Mouse (Mus musculus) MEL (cell line): ENCODE data around the gene Gm14548. TPM values are rescaled to one million over a fixed set of nuclear protein-coding genes. Genes with fewer than 3 reads are reported as not detected.
"Not testable (repeated sequence)": the region's sequence is repeated elsewhere in the genome, so short reads cannot be mapped to it uniquely, and the experiment has no call there.

Source experiments
- DNase-seq: peaks from one replicate; pipeline ENCODE4 v3.0.0; 2011; ENCODE audit warnings: low read depth, low spot score
- H3K27ac ChIP-seq: 2 replicates; pipeline ENCODE4 v1.5.1; 2012; ENCODE audit warnings: low read depth, mild to moderate bottlenecking, control low read depth, low read length, moderate library complexity; ENCODE audit not compliant: control insufficient read depth
- H3K27me3 ChIP-seq, 2 experiments: fragments of 150-350 bp in 1 of 2; sonication (generic) in 1 of 2; 2 replicates each; pipeline ENCODE4 v1.6.1; 2012; ENCODE audit warnings: low read length in 2 of 2, mild to moderate bottlenecking in 2 of 2, improper control_type of control experiment in 1 of 2, moderate library complexity in 1 of 2; ENCODE audit not compliant: insufficient read depth in 2 of 2, control insufficient read depth in 1 of 2
- H3K36me3 ChIP-seq, 2 experiments: 2 replicates each; pipeline ENCODE4 v1.6.1; 2012 to 2014; ENCODE audit warnings: low read length in 2 of 2, improper control_type of control experiment in 1 of 2, inconsistent platforms in 1 of 2, mild to moderate bottlenecking in 1 of 2; ENCODE audit not compliant: insufficient read depth in 2 of 2, control insufficient read depth in 1 of 2
- H3K4me1 ChIP-seq, 2 experiments: fragments of 150-350 bp in 1 of 2; sonication (generic) in 1 of 2; 2 replicates each; pipeline ENCODE4 v1.6.1; 2012; ENCODE audit warnings: low read length in 2 of 2, improper control_type of control experiment in 1 of 2, mild to moderate bottlenecking in 1 of 2; ENCODE audit not compliant: insufficient read depth in 2 of 2, control insufficient read depth in 1 of 2
- H3K4me3 ChIP-seq, 2 experiments: fragments of 150-350 bp in 1 of 2; sonication (generic) in 1 of 2; 2 replicates each; pipeline ENCODE4 v1.5.1; 2012; ENCODE audit warnings: low read depth in 2 of 2, low read length in 2 of 2, mild to moderate bottlenecking in 2 of 2, moderate library complexity in 2 of 2, control low read depth in 1 of 2, improper control_type of control experiment in 1 of 2; ENCODE audit not compliant: control insufficient read depth in 1 of 2, insufficient read depth in 1 of 2
- H3K79me2 ChIP-seq: 2 replicates; pipeline ENCODE4 v1.6.1; 2012; ENCODE audit warnings: mild to moderate bottlenecking, low read length, moderate library complexity; ENCODE audit not compliant: control insufficient read depth, poor library complexity, insufficient read depth
- H3K9ac ChIP-seq: 2 replicates; pipeline ENCODE4 v1.6.1; 2012; ENCODE audit warnings: low read depth, mild to moderate bottlenecking, control low read depth, low read length, moderate library complexity; ENCODE audit not compliant: control insufficient read depth, poor library complexity, severe bottlenecking
- H3K9me3 ChIP-seq: fragments of 150-350 bp; sonication (generic); replicated peaks from 2 replicates; pipeline ENCODE4 v1.6.1; 2012; ENCODE audit warnings: mild to moderate bottlenecking, low read length, improper control_type of control experiment, moderate library complexity; ENCODE audit not compliant: insufficient read depth
- CTCF ChIP-seq, 3 experiments: IDR thresholded peaks in 2 of 3; conservative IDR thresholded peaks in 1 of 3; 2 replicates each; pipeline ENCODE4 v1.5.1; 2011 to 2012; ENCODE audit warnings: low read length in 3 of 3, low read depth in 2 of 3, mild to moderate bottlenecking in 2 of 3, improper control_type of control experiment in 1 of 3, inconsistent platforms in 1 of 3, mixed read lengths in 1 of 3, moderate library complexity in 1 of 3; ENCODE audit not compliant: control insufficient read depth in 1 of 3, insufficient read depth in 1 of 3, poor library complexity in 1 of 3, severe bottlenecking in 1 of 3
- E2F4 ChIP-seq: IDR thresholded peaks from 2 replicates; pipeline ENCODE4 v1.6.1; 2011; ENCODE audit warnings: low read depth, low read length, improper control_type of control experiment, borderline replicate concordance
- ELF1 ChIP-seq: IDR thresholded peaks from 2 replicates; pipeline ENCODE4 v1.6.1; 2014; ENCODE audit warnings: low read depth, mild to moderate bottlenecking, inconsistent platforms, low read length, improper control_type of control experiment, moderate library complexity
- EP300 ChIP-seq, 2 experiments: IDR thresholded peaks; 2 replicates each; pipeline ENCODE4 v1.6.1; 2011; ENCODE audit warnings: improper control_type of control experiment in 2 of 2, low read length in 2 of 2, low read depth in 1 of 2, mild to moderate bottlenecking in 1 of 2
- GATA1 ChIP-seq: IDR thresholded peaks from 2 replicates; pipeline ENCODE4 v1.6.1; 2011; ENCODE audit warnings: low read depth, low read length, improper control_type of control experiment
- HCFC1 ChIP-seq: IDR thresholded peaks from 2 replicates; pipeline ENCODE4 v1.6.1; 2012; ENCODE audit warnings: low read depth, mild to moderate bottlenecking, inconsistent platforms, low read length, improper control_type of control experiment, moderate library complexity
- MYC ChIP-seq: IDR thresholded peaks from 2 replicates; pipeline ENCODE4 v1.6.1; 2011; ENCODE audit warnings: low read depth, mild to moderate bottlenecking, low read length, improper control_type of control experiment, moderate library complexity
- POLR2A ChIP-seq, 2 experiments: IDR thresholded peaks; 2 replicates each; pipeline ENCODE4 v1.6.1; 2011 to 2012; ENCODE audit warnings: low read length in 2 of 2, mild to moderate bottlenecking in 2 of 2, control low read depth in 1 of 2, improper control_type of control experiment in 1 of 2, low read depth in 1 of 2, moderate library complexity in 1 of 2; ENCODE audit not compliant: control insufficient read depth in 1 of 2, insufficient read depth in 1 of 2, poor library complexity in 1 of 2
- RAD21 ChIP-seq: IDR thresholded peaks from 2 replicates; pipeline ENCODE4 v1.6.1; 2011; ENCODE audit warnings: mild to moderate bottlenecking, low read depth, low read length, improper control_type of control experiment
- RCOR1 ChIP-seq: IDR thresholded peaks from 2 replicates; pipeline ENCODE4 v1.6.1; 2012; ENCODE audit warnings: low read depth, mild to moderate bottlenecking, inconsistent platforms, low read length, improper control_type of control experiment
- SIN3A ChIP-seq: IDR thresholded peaks from 2 replicates; pipeline ENCODE4 v1.6.1; 2012; ENCODE audit warnings: low read length, improper control_type of control experiment, inconsistent platforms
- SMC3 ChIP-seq: IDR thresholded peaks from 2 replicates; pipeline ENCODE4 v1.6.1; 2011; ENCODE audit warnings: low read depth, low read length, improper control_type of control experiment
- TBP ChIP-seq: IDR thresholded peaks from 2 replicates; pipeline ENCODE4 v1.8.0; 2011; ENCODE audit warnings: low read depth, low read length, improper control_type of control experiment
- ZC3H11A ChIP-seq: IDR thresholded peaks from 2 replicates; pipeline ENCODE4 v1.6.1; 2012; ENCODE audit warnings: low read depth, mild to moderate bottlenecking, inconsistent platforms, low read length, improper control_type of control experiment
- polyA plus RNA-seq, 2 experiments: library from polyadenylated mRNA; stranded (reverse) in 1 of 2; unstranded in 1 of 2; fragments of >175 nt in 1 of 2; fragments of >200 nt in 1 of 2; gene quantifications; 2 replicates each; pipeline versions ENCODE4 v1.2.1 to v1.2.4; 2012; ENCODE audit warnings: low replicate concordance in 2 of 2, low read depth in 1 of 2; ENCODE audit not compliant: insufficient read length in 2 of 2, insufficient read depth in 1 of 2, missing spikeins in 1 of 2
- total RNA-seq: library from RNA; depleted of rRNA; stranded (reverse); fragments of 300-350 nt; gene quantifications from 2 replicates; pipeline ENCODE4 v1.2.3, GENCODE M21; 2012

Gene Gm14548
- total and polyA plus RNA-seq, 3 experiments: 0.04 to 0.13 TPM; not detected in 1

GRCm38 (mm10) chr7:3935473-3935872 is 37.6 kb upstream of the Gm14548 start:
- not testable (repeated sequence) for H3K79me2 ChIP-seq, H3K4me1 ChIP-seq, H3K4me3 ChIP-seq, H3K27me3 ChIP-seq, H3K9me3 ChIP-seq, H3K27ac ChIP-seq, H3K36me3 ChIP-seq
- DNase-seq: peak; percentile 70
- H3K9ac ChIP-seq: 0 out of 2 replicates have a peak overlapping the region, but pooled peaks have one; percentile 2
- TF ChIP-seq TBP: peak; percentile 48; the same call in 1 of the 2 replicates
- peak in 1 of 2 experiments; percentile 30; a peak in 1 of 4 replicates for TF ChIP-seq POLR2A (IDR thresholded peaks at IDR 0.05; ENCODE audit: control insufficient read depth in 1 of 2, insufficient read depth in 1 of 2, low read depth in 1 of 2, low read length in 2 of 2, poor library complexity in 1 of 2)
- TF ChIP-seq GATA1: 0 out of 2 replicates have a peak, but pooled peaks have one; percentile 17

- not testable (repeated sequence) for H3K79me2 ChIP-seq, H3K4me3 ChIP-seq, H3K27ac ChIP-seq, H3K9ac ChIP-seq, H3K36me3 ChIP-seq, H3K9me3 ChIP-seq, H3K27me3 ChIP-seq
- H3K4me1 ChIP-seq: peaks cover 0 to 15% of the 10 kb centered on the region in 2 experiments; a peak in 3 of 4 replicates
- DNase-seq: peak; percentile 79
- 0 out of 2 replicates have a peak, but pooled peaks have one; percentile 15 for TF ChIP-seq RCOR1
- TF ChIP-seq ELF1: 0 out of 2 replicates have a peak, but pooled peaks have one; percentile 27
- TF ChIP-seq MYC: 0 out of 2 replicates have a peak, but pooled peaks have one; percentile 45
- peak; percentile 18 to 67; a peak in 2 of 4 replicates for TF ChIP-seq EP300 (IDR thresholded peaks at IDR 0.05; ENCODE audit: low read depth in 1 of 2, low read length in 2 of 2)
- 0 out of 2 replicates have a peak, but pooled peaks have one; percentile 24 for TF ChIP-seq TBP
Measured at GRCm38 (mm10) chr7:3915387-3915786, 17.5 kb upstream of the Gm14548 start, which contains the start of gene Lilra6. Lilra6 (minus strand) TSS chr7:3915503.

GRCm38 (mm10) chr7:3903704-3904103 is 5.8 kb upstream of the Gm14548 start:
- no peak overlapping the region for H3K9ac ChIP-seq
- TF ChIP-seq E2F4: no peak
- TF ChIP-seq CTCF (IDR thresholded peaks at IDR 0.05 in 2 of 3, conservative IDR thresholded peaks at IDR 0.05 in 1 of 3; ENCODE audit: control insufficient read depth in 1 of 3, insufficient read depth in 1 of 3, low read depth in 2 of 3, low read length in 3 of 3, poor library complexity in 1 of 3, severe bottlenecking in 1 of 3): peak; percentile 61 to 76 (median 72)
- TF ChIP-seq SMC3: peak; percentile 89
- TF ChIP-seq SIN3A: 0 out of 2 replicates have a peak, but pooled peaks have one; percentile 22
- peak; percentile 68 for TF ChIP-seq ZC3H11A
- no peak for TF ChIP-seq POLR2A (IDR thresholded peaks at IDR 0.05; ENCODE audit: control insufficient read depth in 1 of 2, insufficient read depth in 1 of 2, low read depth in 1 of 2, low read length in 2 of 2, poor library complexity in 1 of 2)
- no peak for TF ChIP-seq HCFC1
- peak; percentile 64 for TF ChIP-seq RAD21
- TF ChIP-seq, all 39 proteins: peak for 5
- no peaks in the 10 kb centered on the region for H3K79me2 ChIP-seq
- no peaks in the 10 kb centered on the region; a peak in 1 of 4 replicates for H3K27me3 ChIP-seq
- DNase-seq: peak; percentile 70
- H3K9me3 ChIP-seq: no peaks in the 10 kb centered on the region
- H3K36me3 ChIP-seq: peaks cover 0 to 5% of the 10 kb centered on the region in 2 experiments; a peak in 2 of 4 replicates
- no peak overlapping the region for H3K4me3 ChIP-seq
- no peak overlapping the region for H3K27ac ChIP-seq
- peaks cover 0 to 3% of the 10 kb centered on the region in 2 experiments; a peak in 3 of 4 replicates for H3K4me1 ChIP-seq

- not testable (repeated sequence) for H3K9me3 ChIP-seq, H3K4me3 ChIP-seq, DNase-seq, H3K27me3 ChIP-seq, H3K4me1 ChIP-seq, H3K36me3 ChIP-seq, H3K9ac ChIP-seq, H3K79me2 ChIP-seq, H3K27ac ChIP-seq
Measured at GRCm38 (mm10) chr7:3875032-3875431, 22.9 kb downstream of the Gm14548 start.

- H3K4me3 ChIP-seq, H3K27ac ChIP-seq, DNase-seq, H3K4me1 ChIP-seq, H3K36me3 ChIP-seq, H3K9me3 ChIP-seq, H3K27me3 ChIP-seq, H3K79me2 ChIP-seq, H3K9ac ChIP-seq: not testable (repeated sequence)
Measured at GRCm38 (mm10) chr7:3844951-3845350, 53.0 kb downstream of the Gm14548 start, which contains the start of gene Pira2. Pira2 (minus strand) TSS chr7:3845051.
